Mouse (Mus musculus): ENCODE data around the gene Bdkrb2.

Gene Bdkrb2

GRCm38 (mm10) chr12:105562936-105563680 lies at the start of gene Bdkrb2:
Gene Bdkrb2 (plus strand): TSS chr12:105563226.
- DNase-seq (ENCODE audit: low read depth, low spot score): no peak

GRCm38 (mm10) chr12:105514111-105514510 lies 48.9 kb upstream of the Bdkrb2 start:
- DNase-seq (ENCODE audit: low read depth, low spot score): no peak

GRCm38 (mm10) chr12:105517026-105517675 lies 45.9 kb upstream of the Bdkrb2 start:
- no peak for DNase-seq (ENCODE audit: low read depth, low spot score)

GRCm38 (mm10) chr12:105519851-105520250 lies 43.2 kb upstream of the Bdkrb2 start:
- no peak for DNase-seq (ENCODE audit: low read depth, low spot score)

- no peak for DNase-seq (ENCODE audit: low read depth, low spot score)
Observed at GRCm38 (mm10) chr12:105521170-105521762, 41.8 kb upstream of the Bdkrb2 start.

GRCm38 (mm10) chr12:105523737-105524136 lies 39.3 kb upstream of the Bdkrb2 start:
- DNase-seq (ENCODE audit: low read depth, low spot score): no peak

GRCm38 (mm10) chr12:105526186-105526585 lies 36.8 kb upstream of the Bdkrb2 start:
- no peak for DNase-seq (ENCODE audit: low read depth, low spot score)

- DNase-seq (ENCODE audit: low read depth, low spot score): peak; percentile 72
Observed at GRCm38 (mm10) chr12:105526829-105527228, 36.2 kb upstream of the Bdkrb2 start.

GRCm38 (mm10) chr12:105529545-105529944 lies 33.5 kb upstream of the Bdkrb2 start:
- no peak for DNase-seq (ENCODE audit: low read depth, low spot score)

- DNase-seq (ENCODE audit: low read depth, low spot score): no peak
Observed at GRCm38 (mm10) chr12:105531724-105532371, 31.2 kb upstream of the Bdkrb2 start.

GRCm38 (mm10) chr12:105534842-105535241 lies 28.2 kb upstream of the Bdkrb2 start:
- no peak for DNase-seq (ENCODE audit: low read depth, low spot score)

- no peak for DNase-seq (ENCODE audit: low read depth, low spot score)
Observed at GRCm38 (mm10) chr12:105535968-105536760, 26.9 kb upstream of the Bdkrb2 start.

GRCm38 (mm10) chr12:105537162-105537561 lies 25.9 kb upstream of the Bdkrb2 start:
- no peak for DNase-seq (ENCODE audit: low read depth, low spot score)

- no peak for DNase-seq (ENCODE audit: low read depth, low spot score)
Observed at GRCm38 (mm10) chr12:105539649-105540048, 23.4 kb upstream of the Bdkrb2 start.

- no peak for DNase-seq (ENCODE audit: low read depth, low spot score)
Observed at GRCm38 (mm10) chr12:105541590-105542402, 21.2 kb upstream of the Bdkrb2 start.

- DNase-seq (ENCODE audit: low read depth, low spot score): no peak
Observed at GRCm38 (mm10) chr12:105542513-105542912, 20.5 kb upstream of the Bdkrb2 start.

- DNase-seq (ENCODE audit: low read depth, low spot score): no peak
Observed at GRCm38 (mm10) chr12:105543176-105543575, 19.9 kb upstream of the Bdkrb2 start.

- DNase-seq (ENCODE audit: low read depth, low spot score): peak; percentile 77
Observed at GRCm38 (mm10) chr12:105543751-105544150, 19.3 kb upstream of the Bdkrb2 start.

- DNase-seq (ENCODE audit: low read depth, low spot score): no peak
Observed at GRCm38 (mm10) chr12:105544872-105545271, 18.2 kb upstream of the Bdkrb2 start.

GRCm38 (mm10) chr12:105545696-105546435 lies 17.2 kb upstream of the Bdkrb2 start:
- DNase-seq (ENCODE audit: low read depth, low spot score): no peak

All from telencephalon, adult 2 months (tissue).